Mouse (Mus musculus) MEL (cell line): Measurements from ENCODE around the gene Fut2. TPM values are rescaled to one million over a fixed set of nuclear protein-coding genes. Genes with fewer than 3 reads are reported as not detected.
A peak's percentile ranks its signal among the peaks of the same experiment; 100 is the strongest.

Source experiments
- DNase-seq: peaks from one replicate; pipeline ENCODE4 v3.0.0; 2011; ENCODE audit warnings: low read depth, low spot score
- H3K27ac ChIP-seq: 2 replicates; pipeline ENCODE4 v1.5.1; 2012; ENCODE audit warnings: low read depth, mild to moderate bottlenecking, control low read depth, low read length, moderate library complexity; ENCODE audit not compliant: control insufficient read depth
- H3K27me3 ChIP-seq, 2 experiments: fragments of 150-350 bp in 1 of 2; sonication (generic) in 1 of 2; 2 replicates each; pipeline ENCODE4 v1.6.1; 2012; ENCODE audit warnings: low read length in 2 of 2, mild to moderate bottlenecking in 2 of 2, improper control_type of control experiment in 1 of 2, moderate library complexity in 1 of 2; ENCODE audit not compliant: insufficient read depth in 2 of 2, control insufficient read depth in 1 of 2
- H3K36me3 ChIP-seq, 2 experiments: 2 replicates each; pipeline ENCODE4 v1.6.1; 2012 to 2014; ENCODE audit warnings: low read length in 2 of 2, improper control_type of control experiment in 1 of 2, inconsistent platforms in 1 of 2, mild to moderate bottlenecking in 1 of 2; ENCODE audit not compliant: insufficient read depth in 2 of 2, control insufficient read depth in 1 of 2
- H3K4me1 ChIP-seq, 2 experiments: fragments of 150-350 bp in 1 of 2; sonication (generic) in 1 of 2; 2 replicates each; pipeline ENCODE4 v1.6.1; 2012; ENCODE audit warnings: low read length in 2 of 2, improper control_type of control experiment in 1 of 2, mild to moderate bottlenecking in 1 of 2; ENCODE audit not compliant: insufficient read depth in 2 of 2, control insufficient read depth in 1 of 2
- H3K4me3 ChIP-seq, 2 experiments: fragments of 150-350 bp in 1 of 2; sonication (generic) in 1 of 2; 2 replicates each; pipeline ENCODE4 v1.5.1; 2012; ENCODE audit warnings: low read depth in 2 of 2, low read length in 2 of 2, mild to moderate bottlenecking in 2 of 2, moderate library complexity in 2 of 2, control low read depth in 1 of 2, improper control_type of control experiment in 1 of 2; ENCODE audit not compliant: control insufficient read depth in 1 of 2, insufficient read depth in 1 of 2
- H3K79me2 ChIP-seq: 2 replicates; pipeline ENCODE4 v1.6.1; 2012; ENCODE audit warnings: mild to moderate bottlenecking, low read length, moderate library complexity; ENCODE audit not compliant: control insufficient read depth, poor library complexity, insufficient read depth
- H3K9ac ChIP-seq: 2 replicates; pipeline ENCODE4 v1.6.1; 2012; ENCODE audit warnings: low read depth, mild to moderate bottlenecking, control low read depth, low read length, moderate library complexity; ENCODE audit not compliant: control insufficient read depth, poor library complexity, severe bottlenecking
- H3K9me3 ChIP-seq: fragments of 150-350 bp; sonication (generic); replicated peaks from 2 replicates; pipeline ENCODE4 v1.6.1; 2012; ENCODE audit warnings: mild to moderate bottlenecking, low read length, improper control_type of control experiment, moderate library complexity; ENCODE audit not compliant: insufficient read depth
- BHLHE40 ChIP-seq: IDR thresholded peaks from 2 replicates; pipeline ENCODE4 v1.6.1; 2012; ENCODE audit warnings: low read depth, mild to moderate bottlenecking, inconsistent platforms, low read length, improper control_type of control experiment, borderline replicate concordance
- CHD1 ChIP-seq: IDR thresholded peaks from 2 replicates; pipeline ENCODE4 v1.6.1; 2012; ENCODE audit warnings: low read depth, mild to moderate bottlenecking, inconsistent platforms, low read length, improper control_type of control experiment
- CHD2 ChIP-seq: IDR thresholded peaks from 2 replicates; pipeline ENCODE4 v1.6.1; 2011; ENCODE audit warnings: low read length, improper control_type of control experiment
- E2F4 ChIP-seq: IDR thresholded peaks from 2 replicates; pipeline ENCODE4 v1.6.1; 2011; ENCODE audit warnings: low read depth, low read length, improper control_type of control experiment, borderline replicate concordance
- ELF1 ChIP-seq: IDR thresholded peaks from 2 replicates; pipeline ENCODE4 v1.6.1; 2014; ENCODE audit warnings: low read depth, mild to moderate bottlenecking, inconsistent platforms, low read length, improper control_type of control experiment, moderate library complexity
- EP300 ChIP-seq, 2 experiments: IDR thresholded peaks; 2 replicates each; pipeline ENCODE4 v1.6.1; 2011; ENCODE audit warnings: improper control_type of control experiment in 2 of 2, low read length in 2 of 2, low read depth in 1 of 2, mild to moderate bottlenecking in 1 of 2
- ETS1 ChIP-seq: IDR thresholded peaks from 2 replicates; pipeline ENCODE4 v1.6.1; 2012; ENCODE audit warnings: low read depth, mild to moderate bottlenecking, inconsistent platforms, low read length, improper control_type of control experiment, moderate library complexity
- GABPA ChIP-seq: IDR thresholded peaks from 2 replicates; pipeline ENCODE4 v1.6.1; 2012; ENCODE audit warnings: low read depth, mild to moderate bottlenecking, inconsistent platforms, low read length, improper control_type of control experiment, moderate library complexity
- HCFC1 ChIP-seq: IDR thresholded peaks from 2 replicates; pipeline ENCODE4 v1.6.1; 2012; ENCODE audit warnings: low read depth, mild to moderate bottlenecking, inconsistent platforms, low read length, improper control_type of control experiment, moderate library complexity
- MAFK ChIP-seq: IDR thresholded peaks from 2 replicates; pipeline ENCODE4 v1.6.1; 2011; ENCODE audit warnings: low read depth, mild to moderate bottlenecking, low read length, improper control_type of control experiment, borderline replicate concordance
- MAX ChIP-seq: IDR thresholded peaks from 2 replicates; pipeline ENCODE4 v1.6.1; 2011; ENCODE audit warnings: low read length, improper control_type of control experiment
- MXI1 ChIP-seq: IDR thresholded peaks from 2 replicates; pipeline ENCODE4 v1.6.1; 2011; ENCODE audit warnings: mild to moderate bottlenecking, low read depth, low read length, improper control_type of control experiment
- MYB ChIP-seq: IDR thresholded peaks from 2 replicates; pipeline ENCODE4 v1.6.1; 2011; ENCODE audit warnings: mild to moderate bottlenecking, low read depth, low read length, improper control_type of control experiment
- MYC ChIP-seq: IDR thresholded peaks from 2 replicates; pipeline ENCODE4 v1.6.1; 2011; ENCODE audit warnings: low read depth, mild to moderate bottlenecking, low read length, improper control_type of control experiment, moderate library complexity
- NELFE ChIP-seq: IDR thresholded peaks from 2 replicates; pipeline ENCODE4 v1.6.1; 2011; ENCODE audit warnings: low read depth, low read length, improper control_type of control experiment
- NRF1 ChIP-seq: IDR thresholded peaks from 2 replicates; pipeline ENCODE4 v1.6.1; 2014; ENCODE audit warnings: low read depth, mild to moderate bottlenecking, inconsistent platforms, low read length, improper control_type of control experiment, moderate library complexity; ENCODE audit not compliant: poor library complexity, insufficient read depth, severe bottlenecking
- POLR2A ChIP-seq, 2 experiments: IDR thresholded peaks; 2 replicates each; pipeline ENCODE4 v1.6.1; 2011 to 2012; ENCODE audit warnings: low read length in 2 of 2, mild to moderate bottlenecking in 2 of 2, control low read depth in 1 of 2, improper control_type of control experiment in 1 of 2, low read depth in 1 of 2, moderate library complexity in 1 of 2; ENCODE audit not compliant: control insufficient read depth in 1 of 2, insufficient read depth in 1 of 2, poor library complexity in 1 of 2
- POLR2AphosphoS2 ChIP-seq: IDR thresholded peaks from 2 replicates; pipeline ENCODE4 v1.6.1; 2011; ENCODE audit warnings: low read length, improper control_type of control experiment
- RAD21 ChIP-seq: IDR thresholded peaks from 2 replicates; pipeline ENCODE4 v1.6.1; 2011; ENCODE audit warnings: mild to moderate bottlenecking, low read depth, low read length, improper control_type of control experiment
- TAL1 ChIP-seq: IDR thresholded peaks from 2 replicates; pipeline ENCODE4 v1.6.1; 2012; ENCODE audit warnings: mild to moderate bottlenecking, inconsistent platforms, low read length, moderate library complexity, mixed read lengths
- TBP ChIP-seq: IDR thresholded peaks from 2 replicates; pipeline ENCODE4 v1.8.0; 2011; ENCODE audit warnings: low read depth, low read length, improper control_type of control experiment
- TCF12 ChIP-seq: IDR thresholded peaks from 2 replicates; pipeline ENCODE4 v1.6.1; 2014; ENCODE audit warnings: low read depth, mild to moderate bottlenecking, inconsistent platforms, low read length, improper control_type of control experiment, moderate library complexity
- USF1 ChIP-seq: IDR thresholded peaks from 2 replicates; pipeline ENCODE4 v1.6.1; 2014; ENCODE audit warnings: low read depth, mild to moderate bottlenecking, inconsistent platforms, low read length, improper control_type of control experiment, moderate library complexity
- USF2 ChIP-seq, 2 experiments: IDR thresholded peaks; 2 replicates each; pipeline ENCODE4 v1.6.1; 2011 to 2012; ENCODE audit warnings: improper control_type of control experiment in 2 of 2, low read length in 2 of 2, borderline replicate concordance in 1 of 2, inconsistent platforms in 1 of 2, low read depth in 1 of 2, mild to moderate bottlenecking in 1 of 2; ENCODE audit not compliant: insufficient read depth in 1 of 2
- ZC3H11A ChIP-seq: IDR thresholded peaks from 2 replicates; pipeline ENCODE4 v1.6.1; 2012; ENCODE audit warnings: low read depth, mild to moderate bottlenecking, inconsistent platforms, low read length, improper control_type of control experiment
- ZMIZ1 ChIP-seq: IDR thresholded peaks from 2 replicates; pipeline ENCODE4 v1.6.1; 2012; ENCODE audit warnings: low read depth, mild to moderate bottlenecking, inconsistent platforms, low read length, improper control_type of control experiment, moderate library complexity
- polyA plus RNA-seq, 2 experiments: library from polyadenylated mRNA; stranded (reverse) in 1 of 2; unstranded in 1 of 2; fragments of >175 nt in 1 of 2; fragments of >200 nt in 1 of 2; gene quantifications; 2 replicates each; pipeline versions ENCODE4 v1.2.1 to v1.2.4; 2012; ENCODE audit warnings: low replicate concordance in 2 of 2, low read depth in 1 of 2; ENCODE audit not compliant: insufficient read length in 2 of 2, insufficient read depth in 1 of 2, missing spikeins in 1 of 2
- total RNA-seq: library from RNA; depleted of rRNA; stranded (reverse); fragments of 300-350 nt; gene quantifications from 2 replicates; pipeline ENCODE4 v1.2.3, GENCODE M21; 2012

The Fut2 gene
- total and polyA plus RNA-seq, 3 experiments: not detected

- H3K4me1 ChIP-seq: peaks cover 0 to 18% of the 10 kb centered on the region in 2 experiments; a peak in 2 of 4 replicates
- peak overlapping the region; percentile 33 to 58 for H3K4me3 ChIP-seq
- H3K27ac ChIP-seq: peak overlapping the region; percentile 82
- H3K36me3 ChIP-seq: peaks cover 0 to 5% of the 10 kb centered on the region in 2 experiments; a peak in 2 of 4 replicates
- DNase-seq: peak; percentile 91
- H3K79me2 ChIP-seq: peaks cover 7% of the 10 kb centered on the region
- peak overlapping the region; percentile 69 for H3K9ac ChIP-seq
- no peaks in the 10 kb centered on the region for H3K9me3 ChIP-seq
- no peak for TF ChIP-seq GABPA
- peak; percentile 50; the same call in 1 of the 2 replicates for TF ChIP-seq MAX
- peak; percentile 55 for TF ChIP-seq HCFC1
- TF ChIP-seq EP300 (IDR thresholded peaks at IDR 0.05; ENCODE audit: low read depth in 1 of 2, low read length in 2 of 2): peak in 1 of 2 experiments; percentile 0; a peak in 1 of 4 replicates
- TF ChIP-seq POLR2A (IDR thresholded peaks at IDR 0.05; ENCODE audit: control insufficient read depth in 1 of 2, insufficient read depth in 1 of 2, low read depth in 1 of 2, low read length in 2 of 2, poor library complexity in 1 of 2): peak in 1 of 2 experiments; percentile 74; a peak in 2 of 4 replicates
- peak; percentile 48; the same call in 1 of the 2 replicates for TF ChIP-seq NELFE
- TF ChIP-seq CHD1: peak; percentile 99
- peak; percentile 74 for TF ChIP-seq MYC
- TF ChIP-seq ETS1: peak; percentile 32; the same call in 1 of the 2 replicates
- TF ChIP-seq POLR2AphosphoS2: peak; percentile 64; the same call in 1 of the 2 replicates
- 0 out of 2 replicates have a peak, but pooled peaks have one; percentile 14 for TF ChIP-seq TCF12
- no peak for TF ChIP-seq BHLHE40
- TF ChIP-seq ZMIZ1: 0 out of 2 replicates have a peak, but pooled peaks have one; percentile 22
- TF ChIP-seq CHD2: no peak
- TF ChIP-seq RAD21: no peak
- TF ChIP-seq TBP: peak; percentile 54
- peak; percentile 27; the same call in 1 of the 2 replicates for TF ChIP-seq TAL1
- H3K27me3 ChIP-seq: peaks cover 0 to 2% of the 10 kb centered on the region in 2 experiments; a peak in 2 of 4 replicates
These were observed 37.9 kb upstream of the Fut2 start for GRCm38 (mm10) chr7:45704046-45704559.

- Histone ChIP-seq H3K9me3 (no peaks in the 10 kb centered on the region), H3K9ac (peak overlapping the region; percentile 69), H3K27me3 (peaks cover 0 to 2% of the 10 kb centered on the region in 2 experiments; a peak in 2 of 4 replicates), H3K4me1 (peaks cover 0 to 14% of the 10 kb centered on the region in 2 experiments; a peak in 2 of 4 replicates)
- TF ChIP-seq MAFK (no peak), USF1 (no peak), ETS1 (no peak), NRF1 (no peak), ELF1 (no peak), USF2 (IDR thresholded peaks at IDR 0.05; ENCODE audit: borderline replicate concordance in 1 of 2, insufficient read depth in 1 of 2, low read depth in 1 of 2, low read length in 2 of 2) (no peak), MXI1 (no peak), E2F4 (no peak), BHLHE40 (no peak), ZC3H11A (no peak), HCFC1 (no peak), NELFE (no peak), TCF12 (no peak), MAX (no peak), MYB (no peak), GABPA (no peak)
- TF ChIP-seq, all 39 proteins: peak for 0
- peaks cover 7% of the 10 kb centered on the region for H3K79me2 ChIP-seq
- H3K4me3 ChIP-seq: peak overlapping the region; percentile 33 to 58
- peak overlapping the region; percentile 82 for H3K27ac ChIP-seq
- peaks cover 0 to 3% of the 10 kb centered on the region in 2 experiments; a peak in 2 of 4 replicates for H3K36me3 ChIP-seq
- DNase-seq: no peak
These were observed 37.4 kb upstream of the Fut2 start for GRCm38 (mm10) chr7:45703521-45704033.
